ENCODE assay signal across 14 mouse cellular contexts in the genomic region with DNA sequence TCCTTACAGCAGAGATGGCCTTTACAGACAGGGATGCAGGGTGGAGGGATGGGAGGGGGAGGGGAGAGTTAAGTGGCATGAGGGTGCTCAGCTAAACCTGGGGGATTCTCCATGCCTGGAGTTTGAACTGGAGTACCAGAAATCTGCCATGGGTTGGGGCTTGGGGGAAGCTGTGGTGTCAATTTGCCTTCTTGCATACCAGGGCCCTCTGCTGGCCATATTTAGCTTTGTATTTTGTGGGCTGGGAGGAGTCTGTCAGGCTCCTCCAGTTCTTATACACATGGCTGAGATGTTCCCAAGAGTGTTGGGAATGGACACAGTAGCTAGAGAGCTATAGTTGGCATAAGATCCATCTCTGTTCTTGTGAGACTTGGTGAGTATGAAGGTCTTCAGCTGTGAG. TPM values are rescaled to one million over a fixed set of nuclear protein-coding genes. Genes with fewer than 3 reads are reported as not detected.
DNase-seq lines count a peak whose midpoint lies in the region; ATAC-seq and TF ChIP-seq lines count a peak whose summit lies in the region.
"Had no signal": no experiment of that assay in that cellular context is flagged by ENCODE, and none has a peak within 500 bp of the region (broad histone marks: within the 10 kb centered on the region; RNA-seq: fewer than 3 reads in every experiment).

No protein-coding gene starts in this region.

- H3K36me3 ChIP-seq in thymus, adult 2 months (ENCODE audit: control insufficient read depth, insufficient read depth, low read length), result no peaks in the 10 kb centered on the region
- H3K36me3 ChIP-seq: heart, embryonic 10.5 days; midbrain, embryonic 15.5 days had no signal

- peak; percentile 11 for DNase-seq in gastrocnemius, adult 18-20 months (ENCODE audit: low spot score)
- DNase-seq in gastrocnemius, postnatal 10 days, result no peak
- peak; percentile 16 for DNase-seq in thymus, adult 2 months
- no peak for DNase-seq in thymus, postnatal 36 days
- peak; percentile 4 for DNase-seq in c-Kit-positive CD71-positive TER-119-positive erythroid progenitor cells, embryonic 14.5 days (ENCODE audit: low spot score)
- DNase-seq in thymus, postnatal 25 days, result peak; percentile 7
- DNase-seq in natural killer cell, adult 2 months (ENCODE audit: low spot score in 2 of 2), result no peak
- DNase-seq: cerebellum, adult 2 months; left cerebral cortex, postnatal 4 days had no signal

- TF ChIP-seq POLR2A in thymus, adult 2 months (IDR thresholded peaks at IDR 0.05; ENCODE audit: control insufficient read depth, extremely low read depth, insufficient read depth, low read length, poor library complexity), result no peak

- ATAC-seq in megakaryocyte, adult 5-6 weeks (ENCODE audit: poor library complexity, severe bottlenecking), result no peak
- ATAC-seq: midbrain, embryonic 15.5 days had no signal

- no peak overlapping the region for H3K27ac ChIP-seq in thymus, adult 2 months (ENCODE audit: control insufficient read depth, insufficient read depth, low read length)
- H3K27ac ChIP-seq: heart, embryonic 10.5 days; midbrain, embryonic 15.5 days had no signal

- no peak overlapping the region for H3K4me3 ChIP-seq in thymus, adult 2 months (ENCODE audit: control insufficient read depth, insufficient read depth, low read length)
- H3K4me3 ChIP-seq: heart, embryonic 10.5 days; midbrain, embryonic 15.5 days had no signal

- TF ChIP-seq CTCF in thymus, adult 2 months (IDR thresholded peaks at IDR 0.05; ENCODE audit: borderline replicate concordance, control insufficient read depth, extremely low read depth, insufficient read depth, low read length, poor library complexity), result no peak

- no peaks in the 10 kb centered on the region for H3K27me3 ChIP-seq in thymus, adult 2 months (ENCODE audit: control insufficient read depth, insufficient read depth, low read length)
- H3K27me3 ChIP-seq: midbrain, embryonic 15.5 days had no signal

- H3K4me1 ChIP-seq in thymus, adult 2 months (replicated peaks; ENCODE audit: control insufficient read depth, insufficient read depth, low read length), result no peaks in the 10 kb centered on the region
- H3K4me1 ChIP-seq: heart, embryonic 10.5 days; midbrain, embryonic 15.5 days had no signal

RNA-seq across cellular contexts. Expression of gene Gm21750, which starts 23.6 kb away (rescaled TPM):
- not detected for total RNA-seq in gastrocnemius, adult 18-20 months (2021)
- total RNA-seq in gastrocnemius, postnatal 10 days (2021), result not detected
- not detected in 2 replicates for polyA plus RNA-seq in thymus, adult 2 months (2012; rRNA removed)
- total RNA-seq in megakaryocyte, adult 5-6 weeks (2015), result not detected in 2 replicates
- total RNA-seq in megakaryocyte, adult 5-6 weeks (2017), result not detected in 2 replicates
- total RNA-seq: left cerebral cortex, postnatal 4 days had no signal
- polyA plus RNA-seq: cerebellum, adult 2 months; heart, embryonic 10.5 days; intestine, embryonic 14.5 days; midbrain, embryonic 15.5 days; stomach, embryonic 16.5 days had no signal

Comparison
In these comparisons a context has a peak if more than half of its experiments do, and no peak if none do; other contexts are left out.
1. DNase-seq: peak in gastrocnemius, adult 18-20 months (single experiment), thymus, adult 2 months (single experiment), c-Kit-positive CD71-positive TER-119-positive erythroid progenitor cells, embryonic 14.5 days (single experiment) and thymus, postnatal 25 days (single experiment); none in gastrocnemius, postnatal 10 days (single experiment), thymus, postnatal 36 days (0 of 2) and natural killer cell, adult 2 months (0 of 2).